Mouse (Mus musculus): ENCODE results near the gene Fiz1. TPM values are rescaled to one million over a fixed set of nuclear protein-coding genes. Genes with fewer than 3 reads are reported as not detected.

Gene Fiz1
- total RNA-seq, 2 experiments from 2014 or later: 39.6 to 40.5 TPM

Other genes with a start within 250 kb of the Fiz1 start
- not detected for gene Fam71e2, start 243.4 kb downstream of the Fiz1 start, total RNA-seq (2021)
- under 1 TPM; 0.14 to 0.31 TPM for gene Il11, start 231.8 kb downstream of the Fiz1 start, total RNA-seq (2021)
- not detected for gene Tmem190, start 231.8 kb downstream of the Fiz1 start, total RNA-seq (2021)
- 1 to 10 TPM; 7.1 to 9.0 TPM for gene Tmem238, start 225.0 kb downstream of the Fiz1 start, total RNA-seq (2021)
- 1,000 to 10,000 TPM; 1,263 to 1,302 TPM for gene Rpl28, start 221.8 kb downstream of the Fiz1 start, total RNA-seq (2021)
- gene Ube2s, start 202.1 kb downstream of the Fiz1 start, total RNA-seq (2021): 100 to 1,000 TPM; 140 to 156 TPM
- 1 to 10 TPM; 4.4 to 6.1 TPM for gene Shisa7, start 170.0 kb downstream of the Fiz1 start, total RNA-seq (2021)
- gene Isoc2b, start 144.4 kb downstream of the Fiz1 start, total RNA-seq (2021): 10 to 100 TPM; 11.6 to 16.4 TPM
- 10 to 100 TPM; 22.6 to 22.8 TPM for gene Isoc2a, start 137.5 kb downstream of the Fiz1 start, total RNA-seq (2021)
- under 1 TPM in 1 of 2 experiments, not detected in 1; 0.39 TPM for gene Gm36210, start 108.2 kb downstream of the Fiz1 start, total RNA-seq (2021)
- gene Zfp628, start 99.5 kb downstream of the Fiz1 start, total RNA-seq (2021): 10 to 100 TPM; 24.4 to 26.9 TPM
- 10 to 100 TPM in 1 of 2 experiments, 1 to 10 TPM in 1; 9.9 to 10.1 TPM for gene Nat14, start 92.7 kb downstream of the Fiz1 start, total RNA-seq (2021)
- 10 to 100 TPM; 11.8 to 12.1 TPM for gene Ssc5d, start 88.9 kb downstream of the Fiz1 start, total RNA-seq (2021)
- gene Sbk2, start 50.3 kb downstream of the Fiz1 start, total RNA-seq (2021): under 1 TPM; 0.50 to 0.90 TPM
- under 1 TPM; 0.20 to 0.28 TPM for gene Sbk3, start 43.5 kb downstream of the Fiz1 start, total RNA-seq (2021)
- gene Zfp579, start 18.5 kb downstream of the Fiz1 start, total RNA-seq (2021): 10 to 100 TPM; 34.1 to 35.2 TPM
- gene Zfp524, start 282 bp downstream of the Fiz1 start, total RNA-seq (2021): 10 to 100 TPM; 10.6 to 11.1 TPM
- not detected for gene Gm44973, start 799 bp upstream of the Fiz1 start, total RNA-seq (2021)
- 10 to 100 TPM; 40.1 to 41.8 TPM for gene Zfp865, start 5.7 kb upstream of the Fiz1 start, total RNA-seq (2021)
- 1 to 10 TPM; 2.7 to 4.4 TPM for gene Ccdc106, start 5.9 kb upstream of the Fiz1 start, total RNA-seq (2021)
- not detected for gene 4632433K11Rik, start 19.4 kb upstream of the Fiz1 start, total RNA-seq (2021)
- gene Zfp784, start 23.7 kb upstream of the Fiz1 start, total RNA-seq (2021): 1 to 10 TPM; 7.0 to 7.1 TPM
- 10 to 100 TPM; 19.9 to 23.6 TPM for gene Zfp580, start 36.8 kb upstream of the Fiz1 start, total RNA-seq (2021)
- 100 to 1,000 TPM; 207 to 230 TPM for gene U2af2, start 47.4 kb upstream of the Fiz1 start, total RNA-seq (2021)
- gene Epn1, start 65.5 kb upstream of the Fiz1 start, total RNA-seq (2021): 100 to 1,000 TPM; 166 to 167 TPM
- not detected for gene Rfpl4, start 102.3 kb upstream of the Fiz1 start, total RNA-seq (2021)
- 1 to 10 TPM in 1 of 2 experiments, under 1 TPM in 1; 0.82 to 1.0 TPM for gene Rasl2-9, start 111.3 kb upstream of the Fiz1 start, total RNA-seq (2021)
- gene Vmn1r55, start 135.0 kb upstream of the Fiz1 start, total RNA-seq (2021): not detected
- gene Vmn1r56, start 182.1 kb upstream of the Fiz1 start, total RNA-seq (2021): not detected
- not detected for gene Vmn1r57, start 203.8 kb upstream of the Fiz1 start, total RNA-seq (2021)

Data from adrenal gland, postnatal 4 days (tissue).